ENCODE assay signal across 8 mouse cellular contexts in the genomic region with DNA sequence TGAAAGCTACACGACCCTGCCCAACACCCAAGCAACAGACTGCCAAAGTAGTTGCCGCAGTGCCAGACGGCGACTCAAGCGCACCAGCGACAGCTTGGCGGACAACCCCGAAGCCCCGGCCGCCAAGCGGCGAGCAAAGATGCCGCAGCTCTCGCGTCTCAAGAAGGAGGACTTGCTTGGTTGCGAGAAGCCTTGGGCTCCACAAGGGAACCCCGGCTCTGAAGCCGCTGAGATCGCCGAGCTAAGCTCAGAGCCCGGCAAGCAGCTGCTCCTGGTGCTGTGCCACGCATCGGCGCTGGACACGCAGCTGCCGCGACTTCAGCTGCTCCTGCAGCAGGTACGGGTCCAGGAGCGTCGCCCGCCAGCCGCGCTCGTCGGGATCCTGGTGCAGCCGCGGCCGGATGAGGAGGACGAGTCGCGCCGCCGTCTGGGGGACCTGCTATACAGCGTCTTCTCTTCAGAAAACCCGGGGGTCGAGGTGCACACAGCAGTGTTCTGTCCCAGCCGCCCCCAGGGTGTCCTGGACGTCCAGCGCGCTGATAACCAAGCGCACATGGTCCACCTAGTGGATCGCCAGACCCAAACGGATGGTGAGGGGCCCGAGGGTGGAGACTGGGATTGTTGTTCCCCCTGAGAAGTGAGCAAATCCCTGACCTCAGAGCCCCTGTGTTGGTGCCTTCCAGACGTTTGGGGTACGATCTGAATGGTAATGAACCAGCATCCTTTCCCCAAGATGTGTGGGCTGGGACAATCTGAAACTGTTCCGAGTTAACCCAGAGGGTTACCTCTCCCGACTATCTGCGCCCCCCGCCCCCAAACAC. TPM values are rescaled to one million over a fixed set of nuclear protein-coding genes. Genes with fewer than 3 reads are reported as not detected.
DNase-seq lines count a peak whose midpoint lies in the region; ATAC-seq lines count a peak whose summit lies in the region.

No protein-coding gene starts in this region.

- WGBS in kidney, embryonic 16.5 days, result 3% methylated on average over 60 of the region's 60 CpGs
- 2% methylated on average over 58 of the region's 60 CpGs for WGBS in liver, embryonic 13.5 days (ENCODE audit: insufficient replicate concordance)

- peaks cover 8% of the 10 kb centered on the region; the same call in 1 of the 2 replicates for H3K4me1 ChIP-seq in kidney, embryonic 16.5 days (ENCODE audit: insufficient read depth, low read length)
- H3K4me1 ChIP-seq in liver, embryonic 13.5 days (replicated peaks), result 0 out of 2 replicates have a peak, but pooled peaks cover 3% of the 10 kb centered on the region

- H3K4me2 ChIP-seq in kidney, embryonic 16.5 days (replicated peaks; ENCODE audit: low read depth, low read length), result peak overlapping the region; percentile 91
- H3K4me2 ChIP-seq in liver, embryonic 13.5 days, result peak overlapping the region; percentile 63

- ATAC-seq in common myeloid progenitor, adult 5-6 weeks (replicated peaks; ENCODE audit: low read depth, poor library complexity, severe bottlenecking), result peak; percentile 61
- ATAC-seq in kidney, embryonic 16.5 days (ENCODE audit: low FRiP score, low TSS enrichment), result peak; percentile 78
- ATAC-seq in liver, embryonic 13.5 days (ENCODE audit: low read depth), result no peak

- no peaks in the 10 kb centered on the region for H3K36me3 ChIP-seq in kidney, embryonic 16.5 days (ENCODE audit: insufficient read depth, low read length)
- H3K36me3 ChIP-seq in liver, embryonic 13.5 days, result no peaks in the 10 kb centered on the region

- H3K9me3 ChIP-seq in kidney, embryonic 16.5 days (ENCODE audit: low read length), result no peaks in the 10 kb centered on the region
- no peaks in the 10 kb centered on the region for H3K9me3 ChIP-seq in liver, embryonic 13.5 days (replicated peaks)

- peak; percentile 47 for DNase-seq in ovary, postnatal 36 days (ENCODE audit: low spot score)
- no peak for DNase-seq in ovary, postnatal 10 days (ENCODE audit: low spot score)
- DNase-seq in gastrocnemius, postnatal 4 days (ENCODE audit: low spot score in 2 of 2), result peak; percentile 20 to 61
- DNase-seq in liver, embryonic 13.5 days, result no peak
- DNase-seq in natural killer cell, adult 2 months (ENCODE audit: low spot score in 2 of 2), result peak; percentile 24 to 40
- peak; percentile 54 for DNase-seq in thymus, postnatal 36 days

- H3K27me3 ChIP-seq in kidney, embryonic 16.5 days (ENCODE audit: insufficient read depth, low read length), result peaks cover 20% of the 10 kb centered on the region
- H3K27me3 ChIP-seq in liver, embryonic 13.5 days, result peaks cover 48% of the 10 kb centered on the region

- H3K4me3 ChIP-seq in kidney, embryonic 16.5 days (ENCODE audit: low read length), result peak overlapping the region; percentile 53
- peak overlapping the region; percentile 43 for H3K4me3 ChIP-seq in liver, embryonic 13.5 days (replicated peaks)

- H3K9ac ChIP-seq in kidney, embryonic 16.5 days (replicated peaks; ENCODE audit: low read length), result peak overlapping the region; percentile 60
- H3K9ac ChIP-seq in liver, embryonic 13.5 days, result 0 out of 2 replicates have a peak overlapping the region, but pooled peaks have one; percentile 41

- H3K27ac ChIP-seq in kidney, embryonic 16.5 days (ENCODE audit: low read length), result no peak overlapping the region
- no peak overlapping the region for H3K27ac ChIP-seq in liver, embryonic 13.5 days

RNA-seq across cellular contexts. Expression of gene Spata3, which starts 1.8 kb away (rescaled TPM):
- not detected in 2 replicates for total RNA-seq in common myeloid progenitor, adult 5-6 weeks (2017)
- not detected for total RNA-seq in gastrocnemius, postnatal 4 days (2021)
- polyA plus RNA-seq in kidney, embryonic 16.5 days (2015; fragmentation: Nextera tagmentation; extraction: Ambion mirVana), result not detected in 2 replicates
- 0.13 TPM in 2 replicates for polyA plus RNA-seq in liver, embryonic 13.5 days (2015; fragmentation: Nextera tagmentation; extraction: Ambion mirVana)

RNA-seq across cellular contexts. Expression of gene 2810459M11Rik, which starts 27.2 kb away (rescaled TPM):
- 0.23 TPM in 1 of 2 replicates, not detected in the other for total RNA-seq in common myeloid progenitor, adult 5-6 weeks (2017)
- under 1 TPM; 0.23 to 0.27 TPM for total RNA-seq in gastrocnemius, postnatal 4 days (2021)
- 0.71 and 0.94 TPM in 2 replicates for polyA plus RNA-seq in kidney, embryonic 16.5 days (2015; fragmentation: Nextera tagmentation; extraction: Ambion mirVana)
- 16.0 and 17.4 TPM in 2 replicates for polyA plus RNA-seq in liver, embryonic 13.5 days (2015; fragmentation: Nextera tagmentation; extraction: Ambion mirVana)

RNA-seq across cellular contexts. Expression of gene Psmd1, which starts 45.7 kb away (rescaled TPM):
- 157 and 173 TPM in 2 replicates for total RNA-seq in common myeloid progenitor, adult 5-6 weeks (2017)
- total RNA-seq in gastrocnemius, postnatal 4 days (2021), result 100 to 1,000 TPM; 120 to 139 TPM
- 184 and 194 TPM in 2 replicates for polyA plus RNA-seq in kidney, embryonic 16.5 days (2015; fragmentation: Nextera tagmentation; extraction: Ambion mirVana)
- 134 and 155 TPM in 2 replicates for polyA plus RNA-seq in liver, embryonic 13.5 days (2015; fragmentation: Nextera tagmentation; extraction: Ambion mirVana)

RNA-seq across cellular contexts. Expression of gene Gpr55, which starts 57.6 kb away (rescaled TPM):
- total RNA-seq in common myeloid progenitor, adult 5-6 weeks (2017), result not detected in 2 replicates
- total RNA-seq in gastrocnemius, postnatal 4 days (2021), result not detected
- 0.14 TPM in 1 of 2 replicates, not detected in the other for polyA plus RNA-seq in kidney, embryonic 16.5 days (2015; fragmentation: Nextera tagmentation; extraction: Ambion mirVana)
- 0.05 TPM in 2 replicates for polyA plus RNA-seq in liver, embryonic 13.5 days (2015; fragmentation: Nextera tagmentation; extraction: Ambion mirVana)

Comparison
In these comparisons a context has a peak if more than half of its experiments do, and no peak if none do; other contexts are left out.
1. DNase-seq: peak in ovary, postnatal 36 days (single experiment), gastrocnemius, postnatal 4 days (2 of 2), natural killer cell, adult 2 months (2 of 2) and thymus, postnatal 36 days (2 of 2); none in ovary, postnatal 10 days (single experiment) and liver, embryonic 13.5 days (single experiment).